Mouse (Mus musculus) small intestine, adult 10 weeks (tissue): ENCODE results near the gene Defb26. TPM values are rescaled to one million over a fixed set of nuclear protein-coding genes. Genes with fewer than 3 reads are reported as not detected.

Experiments used
- polyA plus RNA-seq: library from polyadenylated mRNA; stranded (reverse); fragments of 350-450 nt; fragmentation: Illumina TruSeq; extraction: RNeasy Lipid Tissue Mini Kit (QIAGEN cat#74804); gene quantifications from one replicate; pipeline ENCODE4 v1.2.3, GENCODE M21; 2014; ENCODE audit warnings: low replicate concordance

Gene Defb26
- not detected for polyA plus RNA-seq

GRCm38 (mm10) chr2:152511592-152511991, at the start of gene Defb26:
Gene Defb26 (minus strand): TSS chr2:152511692.

GRCm38 (mm10) chr2:152539944-152540710, 28.6 kb upstream of the Defb26 start, which contains the start of gene Defb29:
Gene Defb29 (minus strand): TSS chr2:152540098.

GRCm38 (mm10) chr2:152517981-152518380, 6.5 kb upstream of the Defb26 start, which contains the start of gene Defb28:
Gene Defb28 (plus strand): TSS chr2:152518255.

GRCm38 (mm10) chr2:152490038-152490437, 21.5 kb downstream of the Defb26 start, which contains the start of gene Defb22:
Gene Defb22 (minus strand): TSS chr2:152490138.

GRCm38 (mm10) chr2:152476763-152477162, 34.7 kb downstream of the Defb26 start, which contains the start of gene Defb20:
Gene Defb20 (plus strand): TSS chr2:152477063.

GRCm38 (mm10) chr2:152464570-152465150, 46.8 kb downstream of the Defb26 start, which contains the start of gene Defb23:
Gene Defb23 (minus strand): TSS chr2:152464620.

Other genes starting within 250 kb of the Defb26 start
- gene Tbc1d20, start 217.9 kb downstream of the Defb26 start, polyA plus RNA-seq = 22.9 TPM
- gene Rbck1, start 179.0 kb downstream of the Defb26 start, polyA plus RNA-seq = 1.3 TPM
- gene Trib3, start 167.7 kb downstream of the Defb26 start, polyA plus RNA-seq = 0.26 TPM
- gene Nrsn2, start 135.1 kb downstream of the Defb26 start, polyA plus RNA-seq = not detected
- gene Sox12, start 113.6 kb downstream of the Defb26 start, polyA plus RNA-seq = 0.11 TPM
- gene Zcchc3, start 96.7 kb downstream of the Defb26 start, polyA plus RNA-seq = 0.82 TPM
- not detected for gene 6820408C15Rik, start 96.1 kb downstream of the Defb26 start, polyA plus RNA-seq
- not detected for gene Defb23, start 47.1 kb downstream of the Defb26 start, polyA plus RNA-seq
- not detected for gene Defb20, start 34.6 kb downstream of the Defb26 start, polyA plus RNA-seq
- not detected for gene Defb22, start 21.6 kb downstream of the Defb26 start, polyA plus RNA-seq
- gene Defb28, start 6.6 kb upstream of the Defb26 start, polyA plus RNA-seq = not detected
- not detected for gene Defb29, start 28.4 kb upstream of the Defb26 start, polyA plus RNA-seq
- not detected for gene Gm17416, start 57.6 kb upstream of the Defb26 start, polyA plus RNA-seq
- not detected for gene Defb21, start 61.1 kb upstream of the Defb26 start, polyA plus RNA-seq
- not detected for gene Defb19, start 68.6 kb upstream of the Defb26 start, polyA plus RNA-seq
- not detected for gene Defb45, start 87.7 kb upstream of the Defb26 start, polyA plus RNA-seq
- not detected for gene Defb36, start 92.6 kb upstream of the Defb26 start, polyA plus RNA-seq
- not detected for gene Defb25, start 111.4 kb upstream of the Defb26 start, polyA plus RNA-seq
- gene Rem1, start 115.3 kb upstream of the Defb26 start, polyA plus RNA-seq = 0.26 TPM
- 11.7 TPM for gene H13, start 157.8 kb upstream of the Defb26 start, polyA plus RNA-seq
- 15.6 TPM for gene Mcts2, start 175.3 kb upstream of the Defb26 start, polyA plus RNA-seq
- 52.8 TPM for gene Id1, start 224.6 kb upstream of the Defb26 start, polyA plus RNA-seq
- not detected for gene Cox4i2, start 242.5 kb upstream of the Defb26 start, polyA plus RNA-seq